In genomic region chr16:38898816-38899425, GRCm38 (mm10) we compare ENCODE assay signal across 32 mouse cellular contexts. TPM values are rescaled to one million over a fixed set of nuclear protein-coding genes. Genes with fewer than 3 reads are reported as not detected.
DNase-seq lines count a peak whose midpoint lies in the region; ATAC-seq and TF ChIP-seq lines count a peak whose summit lies in the region.
"Had no signal": no experiment of that assay in that cellular context is flagged by ENCODE, and none has a peak within 500 bp of the region (broad histone marks: within the 10 kb centered on the region; RNA-seq: fewer than 3 reads in every experiment).

No protein-coding gene starts in this region.

- WGBS in kidney, embryonic 16.5 days, result 43% methylated on average over 8 of the region's 8 CpGs

- H3K4me3 ChIP-seq in kidney, embryonic 16.5 days (ENCODE audit: low read length), result no peak overlapping the region
- peak overlapping the region; percentile 24; the same call in 1 of the 2 replicates for H3K4me3 ChIP-seq in testis, adult 2 months (ENCODE audit: control insufficient read depth, low read depth, low read length)
- H3K4me3 ChIP-seq: embryonic facial prominence, embryonic 13.5 days; forebrain, embryonic 10.5 days; forebrain, embryonic 15.5 days; hindbrain, embryonic 12.5 days; layer of hippocampus, adult 2 months; liver, embryonic 12.5 days; megakaryocyte, embryonic 14.5 days; midbrain, embryonic 12.5 days; myocyte; neural tube, embryonic 12.5 days had no signal

- no peaks in the 10 kb centered on the region for H3K9me3 ChIP-seq in kidney, embryonic 16.5 days (ENCODE audit: low read length)
- H3K9me3 ChIP-seq: embryonic facial prominence, embryonic 13.5 days; forebrain, embryonic 10.5 days; forebrain, embryonic 15.5 days; hindbrain, embryonic 12.5 days; liver, embryonic 12.5 days; megakaryocyte, embryonic 14.5 days; midbrain, embryonic 12.5 days; neural tube, embryonic 12.5 days had no signal

- intact Hi-C loops in left cerebral cortex, postnatal 10 days (cut with DNase I), result no loop called here

- no peak overlapping the region for H3K27ac ChIP-seq in kidney, embryonic 16.5 days (ENCODE audit: low read length)
- no peak overlapping the region for H3K27ac ChIP-seq in testis, adult 2 months (ENCODE audit: control insufficient read depth, insufficient read depth, low read depth, low read length)
- H3K27ac ChIP-seq: embryonic facial prominence, embryonic 13.5 days; forebrain, embryonic 10.5 days; forebrain, embryonic 15.5 days; hindbrain, embryonic 12.5 days; kidney, postnatal 0 days; layer of hippocampus, adult 2 months; liver, embryonic 12.5 days; midbrain, embryonic 12.5 days; neural tube, embryonic 12.5 days; stomach, postnatal 0 days had no signal

- no peak for TF ChIP-seq POLR2A in testis, adult 2 months (IDR thresholded peaks at IDR 0.05; ENCODE audit: control insufficient read depth, low read depth, low read length)

- peaks cover 27% of the 10 kb centered on the region for H3K27me3 ChIP-seq in kidney, embryonic 16.5 days (ENCODE audit: insufficient read depth, low read length)
- no peaks in the 10 kb centered on the region for H3K27me3 ChIP-seq in testis, adult 2 months (ENCODE audit: control insufficient read depth, insufficient read depth, low read length)
- H3K27me3 ChIP-seq: forebrain, embryonic 15.5 days had no signal

- DNase-seq in kidney, adult 11 months, result peak; percentile 82
- DNase-seq in testis, postnatal 10 days (ENCODE audit: low spot score), result no peak
- peak; percentile 78 for DNase-seq in kidney, postnatal 14 days
- DNase-seq in T-cell, adult 2 months (ENCODE audit: low spot score), result no peak
- DNase-seq in left cerebral cortex, adult 9 months (ENCODE audit: low spot score in 2 of 2), result no peak
- DNase-seq in left cerebral cortex, postnatal 10 days (ENCODE audit: extremely low spot score in 1 of 2, low spot score in 2 of 2), result no peak
- DNase-seq: adrenal gland, postnatal 14 days; cerebellum, adult 11-12 months; cerebellum, postnatal 10 days; gastrocnemius, postnatal 36 days; heart, adult 18-20 months; heart, postnatal 36 days; lung, adult 18-20 months; lung, postnatal 4 days; right cerebral cortex, postnatal 4 days had no signal

- no peak for ATAC-seq in kidney, embryonic 16.5 days (ENCODE audit: low FRiP score, low TSS enrichment)
- ATAC-seq: forebrain, embryonic 15.5 days; liver, embryonic 12.5 days; lung, postnatal 0 days had no signal

- TF ChIP-seq CTCF in testis, adult 2 months (IDR thresholded peaks at IDR 0.05; ENCODE audit: control insufficient read depth, insufficient read depth, insufficient replicate concordance, low read depth, low read length), result no peak

- H3K9ac ChIP-seq in kidney, embryonic 16.5 days (replicated peaks; ENCODE audit: low read length), result no peak overlapping the region
- H3K9ac ChIP-seq: embryonic facial prominence, embryonic 13.5 days; forebrain, embryonic 15.5 days; hindbrain, embryonic 12.5 days; liver, embryonic 12.5 days; midbrain, embryonic 12.5 days; neural tube, embryonic 12.5 days had no signal

- no peak overlapping the region for H3K4me2 ChIP-seq in kidney, embryonic 16.5 days (replicated peaks; ENCODE audit: low read depth, low read length)
- H3K4me2 ChIP-seq: embryonic facial prominence, embryonic 13.5 days; forebrain, embryonic 15.5 days; heart, embryonic 11.5 days; hindbrain, embryonic 12.5 days; liver, embryonic 12.5 days; midbrain, embryonic 12.5 days; neural tube, embryonic 12.5 days had no signal

- no peaks in the 10 kb centered on the region for H3K36me3 ChIP-seq in kidney, embryonic 16.5 days (ENCODE audit: insufficient read depth, low read length)
- H3K36me3 ChIP-seq in testis, adult 2 months (ENCODE audit: control insufficient read depth, insufficient read depth, low read length), result no peaks in the 10 kb centered on the region
- H3K36me3 ChIP-seq: embryonic facial prominence, embryonic 13.5 days; forebrain, embryonic 10.5 days; forebrain, embryonic 15.5 days; hindbrain, embryonic 12.5 days; liver, embryonic 12.5 days; midbrain, embryonic 12.5 days; neural tube, embryonic 12.5 days had no signal

- no peaks in the 10 kb centered on the region for H3K4me1 ChIP-seq in kidney, embryonic 16.5 days (ENCODE audit: insufficient read depth, low read length)
- no peaks in the 10 kb centered on the region; the same call in 1 of the 2 replicates for H3K4me1 ChIP-seq in testis, adult 2 months (ENCODE audit: control insufficient read depth, insufficient read depth, low read length)
- H3K4me1 ChIP-seq: embryonic facial prominence, embryonic 13.5 days; liver, embryonic 12.5 days; neural tube, embryonic 12.5 days had no signal

RNA-seq across cellular contexts. Expression of gene Igsf11, which starts 6.5 kb away (rescaled TPM):
- 2.6 and 2.9 TPM in 2 replicates for polyA plus RNA-seq in kidney, embryonic 16.5 days (2015; fragmentation: Nextera tagmentation; extraction: Ambion mirVana)
- 91.8 and 95.5 TPM in 2 replicates for polyA plus RNA-seq in testis, adult 2 months (2012; rRNA removed)
- 10 to 100 TPM; 23.6 to 28.1 TPM for total RNA-seq in left cerebral cortex, postnatal 10 days (2021)
- total RNA-seq: common myeloid progenitor, adult 5-6 weeks had no signal

Comparison
In these comparisons a context has a peak if more than half of its experiments do, and no peak if none do; other contexts are left out.
1. DNase-seq: peak in kidney, adult 11 months (single experiment) and kidney, postnatal 14 days (single experiment); none in testis, postnatal 10 days (single experiment), T-cell, adult 2 months (single experiment), left cerebral cortex, adult 9 months (0 of 2) and left cerebral cortex, postnatal 10 days (0 of 2).
2. RNA of gene Igsf11, which starts 6.5 kb away (polyA plus RNA-seq): 91.8 to 95.5 TPM in testis, adult 2 months; 2.6 to 2.9 TPM in kidney, embryonic 16.5 days; every median in the first group is over 10 times any median in the second.